ENCODE assay signal across 9 mouse cellular contexts in the genomic region with DNA sequence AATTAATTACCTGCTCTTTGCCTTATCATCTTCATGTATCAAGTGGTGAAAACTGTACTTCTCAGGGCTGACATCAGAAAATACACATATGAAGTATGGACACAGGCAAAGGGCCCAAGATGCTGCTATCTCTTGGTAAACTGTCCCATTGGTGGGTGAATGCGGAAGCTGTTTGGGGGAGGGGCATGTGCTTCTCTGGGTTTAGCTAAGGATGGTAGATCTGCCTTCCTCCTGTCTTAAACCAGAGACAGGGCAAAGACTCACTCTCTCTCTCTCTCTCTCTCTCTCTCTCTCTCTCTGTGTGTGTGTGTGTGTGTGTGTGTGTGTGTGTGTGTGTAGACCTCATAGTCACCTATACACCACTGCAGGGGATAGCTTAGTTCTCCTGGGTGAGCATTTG.
DNase-seq lines count a peak whose midpoint lies in the region; ATAC-seq and TF ChIP-seq lines count a peak whose summit lies in the region.
"Had no signal": no experiment of that assay in that cellular context is flagged by ENCODE, and none has a peak within 500 bp of the region (broad histone marks: within the 10 kb centered on the region; RNA-seq: fewer than 3 reads in every experiment).

No protein-coding gene starts in this region.

- no peaks in the 10 kb centered on the region for H3K9me3 ChIP-seq in embryonic facial prominence, embryonic 12.5 days
- no peaks in the 10 kb centered on the region for H3K9me3 ChIP-seq in intestine, postnatal 0 days (ENCODE audit: control insufficient read depth)
- H3K9me3 ChIP-seq in midbrain, embryonic 12.5 days = no peaks in the 10 kb centered on the region

- 56% methylated on average over 1 of the region's 1 CpGs for WGBS in kidney, adult 2 months
- WGBS in embryonic facial prominence, embryonic 12.5 days = 84% methylated on average over 1 of the region's 1 CpGs
- 89% methylated on average over 1 of the region's 1 CpGs for WGBS in intestine, postnatal 0 days
- WGBS in midbrain, embryonic 12.5 days = 63% methylated on average over 1 of the region's 1 CpGs

- no peak for TF ChIP-seq POLR2A in kidney, adult 2 months (IDR thresholded peaks at IDR 0.05; ENCODE audit: low read depth, low read length)

- H3K4me1 ChIP-seq in kidney, adult 2 months (ENCODE audit: control insufficient read depth, insufficient read depth, low read length) = peaks cover 53% of the 10 kb centered on the region
- H3K4me1 ChIP-seq in embryonic facial prominence, embryonic 12.5 days = peaks cover 38% of the 10 kb centered on the region
- H3K4me1 ChIP-seq in intestine, postnatal 0 days (replicated peaks; ENCODE audit: control insufficient read depth, insufficient read depth, low read length) = peaks cover 32% of the 10 kb centered on the region
- peaks cover 42% of the 10 kb centered on the region for H3K4me1 ChIP-seq in midbrain, embryonic 12.5 days

- no peak for ATAC-seq in embryonic facial prominence, embryonic 12.5 days (ENCODE audit: insufficient number of reproducible peaks, insufficient read depth, low FRiP score, low TSS enrichment)
- ATAC-seq in intestine, postnatal 0 days = no peak
- ATAC-seq in midbrain, embryonic 12.5 days (ENCODE audit: low FRiP score, low read depth) = no peak

- peak overlapping the region; percentile 91 for H3K4me3 ChIP-seq in kidney, adult 2 months (ENCODE audit: insufficient read depth, low read depth, low read length)
- no peak overlapping the region for H3K4me3 ChIP-seq in embryonic facial prominence, embryonic 12.5 days
- H3K4me3 ChIP-seq in intestine, postnatal 0 days (ENCODE audit: low read depth, low read length) = no peak overlapping the region
- H3K4me3 ChIP-seq in midbrain, embryonic 12.5 days = no peak overlapping the region

- peak overlapping the region; percentile 93 for H3K27ac ChIP-seq in kidney, adult 2 months (ENCODE audit: insufficient read depth, low read depth, low read length)
- no peak overlapping the region for H3K27ac ChIP-seq in embryonic facial prominence, embryonic 12.5 days
- H3K27ac ChIP-seq in intestine, postnatal 0 days (ENCODE audit: low read depth, low read length) = no peak overlapping the region
- no peak overlapping the region for H3K27ac ChIP-seq in midbrain, embryonic 12.5 days (replicated peaks)

- peaks cover 2% of the 10 kb centered on the region; the same call in 1 of the 2 replicates for H3K36me3 ChIP-seq in kidney, adult 2 months (ENCODE audit: control insufficient read depth, insufficient read depth, low read length)
- no peaks in the 10 kb centered on the region for H3K36me3 ChIP-seq in embryonic facial prominence, embryonic 12.5 days
- H3K36me3 ChIP-seq in intestine, postnatal 0 days (ENCODE audit: control insufficient read depth, insufficient read depth) = no peaks in the 10 kb centered on the region; the same call in 1 of the 2 replicates
- no peaks in the 10 kb centered on the region for H3K36me3 ChIP-seq in midbrain, embryonic 12.5 days

- peak overlapping the region; percentile 95; the same call in 1 of the 2 replicates for H3K4me2 ChIP-seq in embryonic facial prominence, embryonic 12.5 days (replicated peaks)
- peak overlapping the region; percentile 96 for H3K4me2 ChIP-seq in intestine, postnatal 0 days (replicated peaks; ENCODE audit: low read depth)
- peak overlapping the region; percentile 93; the same call in 1 of the 2 replicates for H3K4me2 ChIP-seq in midbrain, embryonic 12.5 days (replicated peaks)

- no peak overlapping the region for H3K9ac ChIP-seq in embryonic facial prominence, embryonic 12.5 days
- H3K9ac ChIP-seq in intestine, postnatal 0 days (ENCODE audit: low read depth, low read length) = no peak overlapping the region
- H3K9ac ChIP-seq in midbrain, embryonic 12.5 days (replicated peaks) = no peak overlapping the region

- H3K27me3 ChIP-seq in kidney, adult 2 months (replicated peaks; ENCODE audit: control insufficient read depth, insufficient read depth, low read length) = no peaks in the 10 kb centered on the region
- H3K27me3 ChIP-seq in embryonic facial prominence, embryonic 12.5 days = peaks cover 18% of the 10 kb centered on the region
- H3K27me3 ChIP-seq in intestine, postnatal 0 days (replicated peaks; ENCODE audit: control insufficient read depth, insufficient read depth, low read length) = no peaks in the 10 kb centered on the region
- H3K27me3 ChIP-seq in midbrain, embryonic 12.5 days = peaks cover 68% of the 10 kb centered on the region
- H3K27me3 ChIP-seq: CH12.LX had no signal

- no peak for TF ChIP-seq CTCF in kidney, adult 2 months (conservative IDR thresholded peaks at IDR 0.05; ENCODE audit: insufficient read depth, insufficient read length, low read depth, low read length)
- TF ChIP-seq CTCF in intestine, postnatal 0 days (IDR thresholded peaks at IDR 0.05; ENCODE audit: low read depth) = no peak

- peak; percentile 40 for DNase-seq in kidney, adult 2 months
- DNase-seq in kidney, adult 11 months = no peak
- no peak for DNase-seq in spleen, postnatal 10 days (ENCODE audit: low spot score in 2 of 2)
- DNase-seq in spleen, postnatal 36 days (ENCODE audit: low spot score in 2 of 2) = no peak
- DNase-seq in adrenal gland, postnatal 4 days (ENCODE audit: low spot score in 2 of 2) = no peak
